Mouse (Mus musculus): ENCODE measurements at regions not wholly inside any gene's neighbourhood (a gene's known extent, or its start where the extent isn't known, plus 50 kb on each side); places are given as distances from the start of the nearest gene placed in this dataset.

GRCm38 (mm10) chr10:125844336-125844865 lies 121.6 kb upstream of the Lrig3 start:
- Histone ChIP-seq H3K27ac (replicated peaks in 1 of 2; ENCODE audit: control insufficient read depth in 1 of 2, insufficient read depth in 1 of 2, low read depth in 2 of 2, low read length in 2 of 2) (no peak overlapping the region), H3K4me1 (ENCODE audit: control insufficient read depth in 2 of 2, insufficient read depth in 2 of 2, low read length in 2 of 2) (peaks cover 0 to 2% of the 10 kb centered on the region in 2 experiments; a peak in 1 of 4 replicates), H3K27me3 (ENCODE audit: control insufficient read depth, insufficient read depth, low read length) (peaks cover 5% of the 10 kb centered on the region; the same call in 1 of the 2 replicates), H3K4me3 (ENCODE audit: control insufficient read depth in 1 of 2, insufficient read depth in 1 of 2, low read depth in 1 of 2, low read length in 2 of 2) (no peak overlapping the region), H3K4me2 (ENCODE audit: low read length) (no peak overlapping the region), H3K9me3 (ENCODE audit: control insufficient read depth, low read length) (no peaks in the 10 kb centered on the region), H3K36me3 (ENCODE audit: control insufficient read depth, insufficient read depth, low read length) (no peaks in the 10 kb centered on the region), H3K9ac (ENCODE audit: low read length) (no peak overlapping the region)
- ATAC-seq (ENCODE audit: insufficient number of reproducible peaks, insufficient read depth, low FRiP score, low read depth), result no peak
- 52% methylated on average over 9 of the region's 9 CpGs for WGBS

GRCm38 (mm10) chr10:125845014-125845514 lies 120.9 kb upstream of the Lrig3 start:
- Histone ChIP-seq H3K27ac (replicated peaks in 1 of 2; ENCODE audit: control insufficient read depth in 1 of 2, insufficient read depth in 1 of 2, low read depth in 2 of 2, low read length in 2 of 2) (no peak overlapping the region), H3K9me3 (ENCODE audit: control insufficient read depth, low read length) (no peaks in the 10 kb centered on the region), H3K4me2 (ENCODE audit: low read length) (peak overlapping the region; percentile 55), H3K36me3 (ENCODE audit: control insufficient read depth, insufficient read depth, low read length) (no peaks in the 10 kb centered on the region), H3K4me1 (ENCODE audit: control insufficient read depth in 2 of 2, insufficient read depth in 2 of 2, low read length in 2 of 2) (peaks cover 0 to 2% of the 10 kb centered on the region in 2 experiments; a peak in 1 of 4 replicates), H3K4me3 (ENCODE audit: control insufficient read depth in 1 of 2, insufficient read depth in 1 of 2, low read depth in 1 of 2, low read length in 2 of 2) (no peak overlapping the region; a peak in 1 of 4 replicates), H3K27me3 (ENCODE audit: control insufficient read depth, insufficient read depth, low read length) (no peaks in the 10 kb centered on the region), H3K9ac (ENCODE audit: low read length) (no peak overlapping the region)
- no peak for ATAC-seq (ENCODE audit: insufficient number of reproducible peaks, insufficient read depth, low FRiP score, low read depth)
- WGBS, result 6% methylated on average over 19 of the region's 19 CpGs

- no peaks in the 10 kb centered on the region for H3K36me3 ChIP-seq (ENCODE audit: control insufficient read depth, insufficient read depth, low read length)
- H3K4me3 ChIP-seq (ENCODE audit: control insufficient read depth in 1 of 2, insufficient read depth in 1 of 2, low read depth in 1 of 2, low read length in 2 of 2), result no peak overlapping the region
- no peaks in the 10 kb centered on the region; a peak in 1 of 4 replicates for H3K4me1 ChIP-seq (ENCODE audit: control insufficient read depth in 2 of 2, insufficient read depth in 2 of 2, low read length in 2 of 2)
- H3K27me3 ChIP-seq (ENCODE audit: control insufficient read depth, insufficient read depth, low read length), result no peaks in the 10 kb centered on the region
- no peak overlapping the region for H3K27ac ChIP-seq (replicated peaks in 1 of 2; ENCODE audit: control insufficient read depth in 1 of 2, insufficient read depth in 1 of 2, low read depth in 2 of 2, low read length in 2 of 2)
- no peak overlapping the region for H3K9ac ChIP-seq (ENCODE audit: low read length)
- no peak overlapping the region for H3K4me2 ChIP-seq (ENCODE audit: low read length)
- no peak for ATAC-seq (ENCODE audit: insufficient number of reproducible peaks, insufficient read depth, low FRiP score, low read depth)
- H3K9me3 ChIP-seq (ENCODE audit: control insufficient read depth, low read length), result no peaks in the 10 kb centered on the region
- WGBS, result 53% methylated on average over 9 of the region's 9 CpGs
These were observed 115.6 kb upstream of the Lrig3 start for GRCm38 (mm10) chr10:125850370-125850769.

- no peak overlapping the region for H3K4me2 ChIP-seq (ENCODE audit: low read length)
- H3K9ac ChIP-seq (ENCODE audit: low read length), result no peak overlapping the region
- 82% methylated on average over 9 of the region's 9 CpGs for WGBS
- no peak for ATAC-seq (ENCODE audit: insufficient number of reproducible peaks, insufficient read depth, low FRiP score, low read depth)
- no peaks in the 10 kb centered on the region for H3K4me1 ChIP-seq (ENCODE audit: control insufficient read depth in 2 of 2, insufficient read depth in 2 of 2, low read length in 2 of 2)
- H3K27ac ChIP-seq (replicated peaks in 1 of 2; ENCODE audit: control insufficient read depth in 1 of 2, insufficient read depth in 1 of 2, low read depth in 2 of 2, low read length in 2 of 2), result no peak overlapping the region
- no peaks in the 10 kb centered on the region for H3K9me3 ChIP-seq (ENCODE audit: control insufficient read depth, low read length)
- no peaks in the 10 kb centered on the region; the same call in 1 of the 2 replicates for H3K27me3 ChIP-seq (ENCODE audit: control insufficient read depth, insufficient read depth, low read length)
- H3K4me3 ChIP-seq (ENCODE audit: control insufficient read depth in 1 of 2, insufficient read depth in 1 of 2, low read depth in 1 of 2, low read length in 2 of 2), result no peak overlapping the region
- no peaks in the 10 kb centered on the region for H3K36me3 ChIP-seq (ENCODE audit: control insufficient read depth, insufficient read depth, low read length)
These were observed 104.2 kb upstream of the Lrig3 start for GRCm38 (mm10) chr10:125861734-125862133.

GRCm38 (mm10) chr10:125866346-125866745 lies 99.6 kb upstream of the Lrig3 start:
- Histone ChIP-seq H3K27ac (replicated peaks in 1 of 2; ENCODE audit: control insufficient read depth in 1 of 2, insufficient read depth in 1 of 2, low read depth in 2 of 2, low read length in 2 of 2) (no peak overlapping the region), H3K9ac (ENCODE audit: low read length) (no peak overlapping the region), H3K4me2 (ENCODE audit: low read length) (no peak overlapping the region), H3K36me3 (ENCODE audit: control insufficient read depth, insufficient read depth, low read length) (no peaks in the 10 kb centered on the region), H3K4me1 (ENCODE audit: control insufficient read depth in 2 of 2, insufficient read depth in 2 of 2, low read length in 2 of 2) (no peaks in the 10 kb centered on the region), H3K4me3 (ENCODE audit: control insufficient read depth in 1 of 2, insufficient read depth in 1 of 2, low read depth in 1 of 2, low read length in 2 of 2) (no peak overlapping the region), H3K9me3 (ENCODE audit: control insufficient read depth, low read length) (no peaks in the 10 kb centered on the region), H3K27me3 (ENCODE audit: control insufficient read depth, insufficient read depth, low read length) (no peaks in the 10 kb centered on the region; the same call in 1 of the 2 replicates)
- 80% methylated on average over 6 of the region's 6 CpGs for WGBS
- no peak for ATAC-seq (ENCODE audit: insufficient number of reproducible peaks, insufficient read depth, low FRiP score, low read depth)

- no peaks in the 10 kb centered on the region for H3K27me3 ChIP-seq (ENCODE audit: control insufficient read depth, insufficient read depth, low read length)
- H3K9me3 ChIP-seq (ENCODE audit: control insufficient read depth, low read length), result peaks cover 3% of the 10 kb centered on the region; the same call in 1 of the 2 replicates
- H3K27ac ChIP-seq (replicated peaks in 1 of 2; ENCODE audit: control insufficient read depth in 1 of 2, insufficient read depth in 1 of 2, low read depth in 2 of 2, low read length in 2 of 2), result no peak overlapping the region
- 78% methylated on average over 3 of the region's 3 CpGs for WGBS
- no peak overlapping the region for H3K4me3 ChIP-seq (ENCODE audit: control insufficient read depth in 1 of 2, insufficient read depth in 1 of 2, low read depth in 1 of 2, low read length in 2 of 2)
- H3K4me2 ChIP-seq (ENCODE audit: low read length), result no peak overlapping the region
- H3K9ac ChIP-seq (ENCODE audit: low read length), result no peak overlapping the region
- no peak for ATAC-seq (ENCODE audit: insufficient number of reproducible peaks, insufficient read depth, low FRiP score, low read depth)
- H3K36me3 ChIP-seq (ENCODE audit: control insufficient read depth, insufficient read depth, low read length), result no peaks in the 10 kb centered on the region
- no peaks in the 10 kb centered on the region for H3K4me1 ChIP-seq (ENCODE audit: control insufficient read depth in 2 of 2, insufficient read depth in 2 of 2, low read length in 2 of 2)
These were observed 81.4 kb upstream of the Lrig3 start for GRCm38 (mm10) chr10:125884563-125884962.

GRCm38 (mm10) chr10:125885796-125886195 lies 80.2 kb upstream of the Lrig3 start:
- Histone ChIP-seq H3K27me3 (ENCODE audit: control insufficient read depth, insufficient read depth, low read length) (no peaks in the 10 kb centered on the region), H3K9ac (ENCODE audit: low read length) (no peak overlapping the region), H3K4me3 (ENCODE audit: control insufficient read depth in 1 of 2, insufficient read depth in 1 of 2, low read depth in 1 of 2, low read length in 2 of 2) (no peak overlapping the region), H3K27ac (replicated peaks in 1 of 2; ENCODE audit: control insufficient read depth in 1 of 2, insufficient read depth in 1 of 2, low read depth in 2 of 2, low read length in 2 of 2) (no peak overlapping the region), H3K4me1 (ENCODE audit: control insufficient read depth in 2 of 2, insufficient read depth in 2 of 2, low read length in 2 of 2) (no peaks in the 10 kb centered on the region), H3K36me3 (ENCODE audit: control insufficient read depth, insufficient read depth, low read length) (no peaks in the 10 kb centered on the region), H3K9me3 (ENCODE audit: control insufficient read depth, low read length) (peaks cover 3% of the 10 kb centered on the region; the same call in 1 of the 2 replicates), H3K4me2 (ENCODE audit: low read length) (no peak overlapping the region)
- WGBS, result 55% methylated on average over 6 of the region's 6 CpGs
- ATAC-seq (ENCODE audit: insufficient number of reproducible peaks, insufficient read depth, low FRiP score, low read depth), result no peak

- Histone ChIP-seq H3K9me3 (ENCODE audit: control insufficient read depth, low read length) (peaks cover 3% of the 10 kb centered on the region; the same call in 1 of the 2 replicates), H3K4me3 (ENCODE audit: control insufficient read depth in 1 of 2, insufficient read depth in 1 of 2, low read depth in 1 of 2, low read length in 2 of 2) (no peak overlapping the region), H3K27me3 (ENCODE audit: control insufficient read depth, insufficient read depth, low read length) (no peaks in the 10 kb centered on the region), H3K9ac (ENCODE audit: low read length) (no peak overlapping the region), H3K27ac (replicated peaks in 1 of 2; ENCODE audit: control insufficient read depth in 1 of 2, insufficient read depth in 1 of 2, low read depth in 2 of 2, low read length in 2 of 2) (no peak overlapping the region), H3K4me2 (ENCODE audit: low read length) (no peak overlapping the region), H3K36me3 (ENCODE audit: control insufficient read depth, insufficient read depth, low read length) (no peaks in the 10 kb centered on the region), H3K4me1 (ENCODE audit: control insufficient read depth in 2 of 2, insufficient read depth in 2 of 2, low read length in 2 of 2) (no peaks in the 10 kb centered on the region)
- no peak for ATAC-seq (ENCODE audit: insufficient number of reproducible peaks, insufficient read depth, low FRiP score, low read depth)
- 73% methylated on average over 7 of the region's 7 CpGs for WGBS
These were observed 73.8 kb upstream of the Lrig3 start for GRCm38 (mm10) chr10:125892122-125892521.

All from heart, embryonic 14.5 days (tissue).